Mouse (Mus musculus): ENCODE measurements around the gene Phldb2. TPM values are rescaled to one million over a fixed set of nuclear protein-coding genes. Genes with fewer than 3 reads are reported as not detected.

The Phldb2 gene
- polyA plus RNA-seq, 1 experiment from 2014 or later = 31.4 TPM

GRCm38 (mm10) chr16:45789311-45789710 lies 164.1 kb downstream of the Phldb2 start:
- WGBS = 91% methylated on average over 2 of the region's 2 CpGs
- no peak for DNase-seq (ENCODE audit: low spot score)

DNA sequence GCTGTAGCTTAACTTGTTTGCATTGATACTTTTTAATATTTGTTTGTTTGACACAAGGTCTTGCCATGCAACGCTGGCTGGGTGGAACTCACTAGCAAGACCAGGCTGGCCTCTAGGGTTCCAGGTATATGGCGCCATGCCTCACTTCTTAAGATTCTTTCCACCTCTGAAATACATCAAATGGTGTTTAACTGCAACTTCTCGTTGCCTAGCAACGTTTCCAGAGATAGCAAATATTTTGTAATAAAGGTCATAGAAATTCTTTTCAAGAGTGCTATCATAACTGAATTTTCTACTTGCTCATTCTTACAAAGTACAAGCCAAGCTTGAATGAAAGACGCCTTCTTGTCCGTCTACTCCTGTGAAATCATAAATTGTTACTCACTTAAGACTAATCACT lies 165.7 kb downstream of the Phldb2 start:
- Histone ChIP-seq H3K27ac (replicated peaks) (no peak overlapping the region), H3K27me3 (ENCODE audit: low read depth, poor library complexity, severe bottlenecking) (no peaks in the 10 kb centered on the region), H3K4me1 (no peaks in the 10 kb centered on the region), H3K9me3 (replicated peaks) (no peaks in the 10 kb centered on the region), H3K4me3 (no peak overlapping the region), H3K36me3 (peaks cover 27% of the 10 kb centered on the region)
- no peak for DNase-seq (ENCODE audit: low spot score)
- whole genome bisulfite sequencing = 92% methylated on average over 6 of the region's 6 CpGs

More at GRCm38 (mm10) chr16:45789311-45789710, 164.1 kb downstream of the Phldb2 start:
- no peaks in the 10 kb centered on the region for H3K9me3 ChIP-seq (replicated peaks)
- H3K27me3 ChIP-seq (ENCODE audit: low read depth, poor library complexity, severe bottlenecking) = no peaks in the 10 kb centered on the region
- H3K4me3 ChIP-seq = no peak overlapping the region
- peaks cover 29% of the 10 kb centered on the region for H3K36me3 ChIP-seq
- no peak overlapping the region for H3K27ac ChIP-seq (replicated peaks)
- H3K4me1 ChIP-seq = no peaks in the 10 kb centered on the region

- no peaks in the 10 kb centered on the region for H3K9me3 ChIP-seq (replicated peaks)
- no peaks in the 10 kb centered on the region for H3K27me3 ChIP-seq (ENCODE audit: low read depth, poor library complexity, severe bottlenecking)
- no peak overlapping the region for H3K4me3 ChIP-seq
- 42% methylated on average over 8 of the region's 8 CpGs for whole genome bisulfite sequencing
- no peak overlapping the region for H3K27ac ChIP-seq (replicated peaks)
- DNase-seq (ENCODE audit: low spot score) = no peak
- peaks cover 27% of the 10 kb centered on the region for H3K36me3 ChIP-seq
- no peaks in the 10 kb centered on the region for H3K4me1 ChIP-seq
Observed at GRCm38 (mm10) chr16:45786639-45787038, 166.8 kb downstream of the Phldb2 start.

- Histone ChIP-seq H3K36me3 (peaks cover 71% of the 10 kb centered on the region), H3K27ac (replicated peaks) (no peak overlapping the region), H3K4me1 (no peaks in the 10 kb centered on the region), H3K27me3 (ENCODE audit: low read depth, poor library complexity, severe bottlenecking) (no peaks in the 10 kb centered on the region), H3K9me3 (replicated peaks) (no peaks in the 10 kb centered on the region), H3K4me3 (no peak overlapping the region)
- DNase-seq (ENCODE audit: low spot score) = no peak
- WGBS = 76% methylated on average over 6 of the region's 6 CpGs
Observed at GRCm38 (mm10) chr16:45780001-45780400, 173.4 kb downstream of the Phldb2 start.

GRCm38 (mm10) chr16:45774813-45775212 lies 178.6 kb downstream of the Phldb2 start:
- no peak for DNase-seq (ENCODE audit: low spot score)
- no peaks in the 10 kb centered on the region for H3K27me3 ChIP-seq (ENCODE audit: low read depth, poor library complexity, severe bottlenecking)
- no peak overlapping the region for H3K27ac ChIP-seq (replicated peaks)
- H3K9me3 ChIP-seq (replicated peaks) = no peaks in the 10 kb centered on the region
- H3K36me3 ChIP-seq = peaks cover 88% of the 10 kb centered on the region
- H3K4me1 ChIP-seq = no peaks in the 10 kb centered on the region
- WGBS = 89% methylated on average over 5 of the region's 5 CpGs
- H3K4me3 ChIP-seq = no peak overlapping the region

- Histone ChIP-seq H3K4me1 (no peaks in the 10 kb centered on the region), H3K36me3 (peaks cover 64% of the 10 kb centered on the region), H3K4me3 (no peak overlapping the region), H3K9me3 (replicated peaks) (no peaks in the 10 kb centered on the region), H3K27ac (replicated peaks) (no peak overlapping the region), H3K27me3 (ENCODE audit: low read depth, poor library complexity, severe bottlenecking) (no peaks in the 10 kb centered on the region)
- no peak for DNase-seq (ENCODE audit: low spot score)
- 97% methylated on average over 6 of the region's 6 CpGs for WGBS
Observed at GRCm38 (mm10) chr16:45770914-45771313, 182.5 kb downstream of the Phldb2 start.

DNA sequence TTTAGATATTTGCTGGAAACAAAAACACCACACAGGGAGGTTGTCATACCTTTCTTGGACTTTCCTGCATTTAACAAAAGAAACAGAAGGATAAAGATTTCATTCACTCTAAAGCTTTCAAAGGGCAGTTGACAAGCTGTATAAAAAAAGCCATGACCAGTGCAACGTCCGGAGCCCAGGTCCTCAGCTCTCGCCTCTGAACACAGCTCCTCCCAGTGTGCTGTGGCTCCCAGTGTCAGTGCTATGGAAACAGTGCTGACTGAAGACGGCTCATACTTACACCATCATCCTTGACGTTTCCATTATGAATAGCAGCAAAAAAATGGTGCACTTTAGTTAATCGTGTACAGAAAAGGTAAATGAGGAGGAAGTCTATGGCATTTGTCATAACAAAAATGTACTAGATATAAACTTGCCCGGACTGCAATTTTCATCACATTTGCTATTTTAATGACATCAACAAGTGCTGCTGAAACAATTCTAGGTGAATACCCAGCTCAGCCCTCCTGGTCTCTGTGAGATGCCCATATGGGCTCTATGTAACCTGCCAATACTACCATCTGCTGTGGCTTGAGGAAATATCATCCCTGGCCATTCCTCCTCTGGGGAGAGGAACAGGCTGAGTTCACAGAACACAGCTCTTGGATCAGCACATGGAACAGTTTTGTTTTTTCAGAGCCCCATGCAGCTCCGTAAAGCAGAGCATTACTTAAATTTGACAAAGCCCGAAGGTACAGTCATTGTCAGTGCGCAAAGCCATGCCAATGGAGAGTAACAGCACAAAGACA lies 185.4 kb downstream of the Phldb2 start:
- Histone ChIP-seq H3K9me3 (replicated peaks) (no peaks in the 10 kb centered on the region), H3K27ac (replicated peaks) (no peak overlapping the region), H3K36me3 (peaks cover 61% of the 10 kb centered on the region), H3K4me1 (no peaks in the 10 kb centered on the region), H3K4me3 (no peak overlapping the region), H3K27me3 (ENCODE audit: low read depth, poor library complexity, severe bottlenecking) (no peaks in the 10 kb centered on the region)
- WGBS = 83% methylated on average over 10 of the region's 10 CpGs
- no peak for DNase-seq (ENCODE audit: low spot score)

- DNase-seq (ENCODE audit: low spot score) = no peak
- H3K9me3 ChIP-seq (replicated peaks) = no peaks in the 10 kb centered on the region
- no peak overlapping the region for H3K27ac ChIP-seq (replicated peaks)
- WGBS = 89% methylated on average over 4 of the region's 4 CpGs
- no peaks in the 10 kb centered on the region for H3K4me1 ChIP-seq
- H3K4me3 ChIP-seq = no peak overlapping the region
- H3K27me3 ChIP-seq (ENCODE audit: low read depth, poor library complexity, severe bottlenecking) = no peaks in the 10 kb centered on the region
- peaks cover 66% of the 10 kb centered on the region for H3K36me3 ChIP-seq
Observed at GRCm38 (mm10) chr16:45767434-45767833, 186.0 kb downstream of the Phldb2 start.

DNA sequence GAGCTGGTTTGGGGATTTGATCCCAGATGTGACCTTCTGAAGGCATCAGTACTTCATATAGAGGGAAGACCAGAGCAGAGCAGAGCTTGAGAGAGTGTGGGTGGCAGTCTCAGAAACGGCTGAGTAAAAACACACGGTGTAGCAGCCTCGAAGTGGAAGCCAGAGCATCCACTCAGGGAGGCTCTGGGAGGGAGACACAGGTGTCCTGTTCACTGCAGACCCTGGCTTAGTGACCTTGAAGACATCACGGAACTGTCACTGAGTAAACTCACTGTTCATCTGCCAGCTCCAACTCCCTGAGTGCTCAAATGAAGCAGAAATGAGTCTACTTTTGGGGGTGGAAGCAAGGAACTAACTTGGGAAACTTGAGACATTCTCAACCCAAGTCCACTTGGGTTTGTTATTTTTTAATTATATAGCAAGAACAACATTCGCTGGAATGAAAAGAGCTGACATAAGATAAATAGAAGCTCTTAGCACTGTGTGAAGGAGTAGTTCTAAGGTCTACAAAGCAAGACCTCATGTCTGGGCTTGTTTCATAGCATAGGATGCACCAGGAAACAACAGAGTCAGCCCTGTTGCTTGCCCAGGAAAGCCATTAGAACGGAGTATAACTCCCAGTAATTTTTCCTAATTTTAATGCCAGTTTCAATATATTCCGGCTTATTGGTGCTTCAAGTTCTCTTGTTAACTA lies 187.4 kb downstream of the Phldb2 start:
- 91% methylated on average over 7 of the region's 7 CpGs for WGBS
- Histone ChIP-seq H3K27me3 (ENCODE audit: low read depth, poor library complexity, severe bottlenecking) (no peaks in the 10 kb centered on the region), H3K27ac (replicated peaks) (no peak overlapping the region), H3K36me3 (peaks cover 56% of the 10 kb centered on the region), H3K4me1 (no peaks in the 10 kb centered on the region), H3K9me3 (replicated peaks) (no peaks in the 10 kb centered on the region), H3K4me3 (no peak overlapping the region)
- DNase-seq (ENCODE audit: low spot score) = no peak

DNA sequence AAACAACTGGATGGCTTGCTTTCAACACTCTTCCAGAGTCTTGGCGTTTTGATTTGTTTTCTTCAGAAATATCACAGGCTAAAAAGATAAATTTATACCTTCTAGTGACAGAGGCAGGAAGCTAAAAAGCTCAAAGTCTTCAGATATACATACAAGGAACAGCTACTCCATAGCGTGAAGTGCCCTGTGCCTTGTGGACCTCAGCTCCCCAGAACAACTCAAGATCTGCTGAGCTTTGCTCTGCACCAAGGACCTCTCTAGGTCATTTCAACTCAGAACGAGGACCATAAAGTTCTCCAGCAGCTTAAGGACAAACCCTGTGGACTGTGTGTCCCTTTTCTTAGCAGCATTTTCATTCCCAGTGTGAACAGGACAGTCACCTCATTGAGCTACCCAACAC lies 188.3 kb downstream of the Phldb2 start:
- Histone ChIP-seq H3K27me3 (ENCODE audit: low read depth, poor library complexity, severe bottlenecking) (no peaks in the 10 kb centered on the region), H3K4me1 (no peaks in the 10 kb centered on the region), H3K36me3 (peaks cover 54% of the 10 kb centered on the region), H3K9me3 (replicated peaks) (no peaks in the 10 kb centered on the region), H3K4me3 (no peak overlapping the region), H3K27ac (replicated peaks) (no peak overlapping the region)
- DNase-seq (ENCODE audit: low spot score) = no peak
- WGBS = 92% methylated on average over 3 of the region's 3 CpGs

DNA sequence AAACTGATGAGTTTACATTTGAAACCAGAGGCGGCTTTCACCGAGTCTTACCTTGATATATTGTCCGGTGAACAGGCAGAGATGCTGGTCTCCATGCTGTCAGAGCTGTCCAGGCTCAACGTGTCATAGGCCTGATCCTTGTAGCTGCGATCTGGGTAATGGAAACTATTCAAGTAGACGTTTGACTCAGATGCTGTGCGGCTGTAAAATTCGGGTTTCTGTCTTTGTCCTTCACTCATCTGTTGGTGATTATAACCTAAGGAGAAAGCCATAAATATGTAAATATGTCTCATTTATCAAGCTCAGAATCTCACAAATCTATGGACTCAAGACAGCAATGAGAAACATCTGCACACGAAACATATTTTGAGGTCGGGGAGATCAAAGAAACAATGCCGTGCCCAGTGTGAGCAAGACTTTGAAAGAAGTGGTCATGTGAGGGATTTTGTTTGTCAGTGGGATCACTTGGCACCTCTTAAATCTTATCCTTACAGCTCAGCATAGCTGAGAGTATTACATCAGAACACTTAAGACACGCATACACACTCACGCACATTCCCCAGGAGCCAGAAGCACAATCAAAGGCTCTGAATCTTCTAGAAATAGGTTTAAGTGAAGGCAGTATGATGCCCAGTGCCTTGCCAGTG lies 190.4 kb downstream of the Phldb2 start:
- no peaks in the 10 kb centered on the region for H3K9me3 ChIP-seq (replicated peaks)
- 91% methylated on average over 13 of the region's 13 CpGs for WGBS
- peaks cover 55% of the 10 kb centered on the region for H3K36me3 ChIP-seq
- H3K27me3 ChIP-seq (ENCODE audit: low read depth, poor library complexity, severe bottlenecking) = no peaks in the 10 kb centered on the region
- H3K4me1 ChIP-seq = no peaks in the 10 kb centered on the region
- no peak for DNase-seq (ENCODE audit: low spot score)
- no peak overlapping the region for H3K4me3 ChIP-seq
- H3K27ac ChIP-seq (replicated peaks) = no peak overlapping the region

GRCm38 (mm10) chr16:45761425-45761824 lies 192.0 kb downstream of the Phldb2 start:
- Histone ChIP-seq H3K4me1 (no peaks in the 10 kb centered on the region), H3K27me3 (ENCODE audit: low read depth, poor library complexity, severe bottlenecking) (no peaks in the 10 kb centered on the region), H3K4me3 (no peak overlapping the region), H3K9me3 (replicated peaks) (no peaks in the 10 kb centered on the region), H3K27ac (replicated peaks) (no peak overlapping the region), H3K36me3 (peaks cover 56% of the 10 kb centered on the region)
- DNase-seq (ENCODE audit: low spot score) = no peak
- 81% methylated on average over 1 of the region's 1 CpGs for WGBS

Data from midbrain, embryonic 10.5 days (tissue).